Mouse (Mus musculus): ENCODE results near the gene Cyp4a30b. TPM values are rescaled to one million over a fixed set of nuclear protein-coding genes. Genes with fewer than 3 reads are reported as not detected.
"Not testable (repeated sequence)": the region's sequence is repeated elsewhere in the genome, so short reads cannot be mapped to it uniquely, and the experiment has no call there.

The Cyp4a30b gene
- polyA plus RNA-seq (2015; fragmentation: Nextera tagmentation; extraction: Ambion mirVana): not detected in 2 replicates

GRCm38 (mm10) chr4:115452304-115452703 lies at the start of gene Cyp4a30b:
Gene Cyp4a30b (plus strand): TSS chr4:115452604.
- Histone ChIP-seq H3K27me3 (ENCODE audit: control insufficient read depth, insufficient read depth, low read depth, low read length) (no peaks in the 10 kb centered on the region), H3K4me2 (ENCODE audit: low read length) (no peak within 1 kb of the TSS), H3K36me3 (ENCODE audit: control insufficient read depth, insufficient read depth, low read length) (no peaks in the 10 kb centered on the region), H3K27ac (ENCODE audit: low read length) (no peak within 1 kb of the TSS), H3K4me1 (ENCODE audit: control insufficient read depth, insufficient read depth, low read length) (no peaks in the 10 kb centered on the region), H3K4me3 (ENCODE audit: low read depth, low read length) (no peak within 1 kb of the TSS), H3K9me3 (replicated peaks; ENCODE audit: control insufficient read depth, low read length, poor library complexity, severe bottlenecking) (no peaks in the 10 kb centered on the region), H3K9ac (ENCODE audit: low read depth, low read length) (no peak within 1 kb of the TSS)
- 90% methylated on average over 3 of the region's 3 CpGs for WGBS
- ATAC-seq: no peak

GRCm38 (mm10) chr4:115411324-115411723 lies 41.1 kb upstream of the Cyp4a30b start, which contains the start of gene Cyp4a12b:
Gene Cyp4a12b (plus strand): TSS chr4:115411624.
- not testable (repeated sequence) for H3K36me3 ChIP-seq (ENCODE audit: control insufficient read depth, insufficient read depth, low read length); H3K27me3 ChIP-seq (ENCODE audit: control insufficient read depth, insufficient read depth, low read depth, low read length); H3K27ac ChIP-seq (ENCODE audit: low read length); H3K9me3 ChIP-seq (replicated peaks; ENCODE audit: control insufficient read depth, low read length, poor library complexity, severe bottlenecking); H3K4me2 ChIP-seq (ENCODE audit: low read length); H3K4me1 ChIP-seq (ENCODE audit: control insufficient read depth, insufficient read depth, low read length); H3K4me3 ChIP-seq (ENCODE audit: low read depth, low read length); ATAC-seq; H3K9ac ChIP-seq (ENCODE audit: low read depth, low read length)

- Histone ChIP-seq H3K36me3 (ENCODE audit: control insufficient read depth, insufficient read depth, low read length) (no peaks in the 10 kb centered on the region), H3K9me3 (replicated peaks; ENCODE audit: control insufficient read depth, low read length, poor library complexity, severe bottlenecking) (no peaks in the 10 kb centered on the region), H3K9ac (ENCODE audit: low read depth, low read length) (no peak overlapping the region), H3K4me1 (ENCODE audit: control insufficient read depth, insufficient read depth, low read length) (no peaks in the 10 kb centered on the region), H3K27ac (ENCODE audit: low read length) (no peak overlapping the region), H3K4me3 (ENCODE audit: low read depth, low read length) (no peak overlapping the region), H3K4me2 (ENCODE audit: low read length) (no peak overlapping the region), H3K27me3 (ENCODE audit: control insufficient read depth, insufficient read depth, low read depth, low read length) (no peaks in the 10 kb centered on the region)
- 68% methylated on average over 3 of the region's 3 CpGs for WGBS
- no peak for ATAC-seq
Measured at GRCm38 (mm10) chr4:115450577-115451137, 1.7 kb upstream of the Cyp4a30b start.

- ATAC-seq; H3K27me3 ChIP-seq (ENCODE audit: control insufficient read depth, insufficient read depth, low read depth, low read length); H3K4me2 ChIP-seq (ENCODE audit: low read length); H3K4me1 ChIP-seq (ENCODE audit: control insufficient read depth, insufficient read depth, low read length); H3K9me3 ChIP-seq (replicated peaks; ENCODE audit: control insufficient read depth, low read length, poor library complexity, severe bottlenecking); H3K36me3 ChIP-seq (ENCODE audit: control insufficient read depth, insufficient read depth, low read length); H3K27ac ChIP-seq (ENCODE audit: low read length); H3K4me3 ChIP-seq (ENCODE audit: low read depth, low read length); H3K9ac ChIP-seq (ENCODE audit: low read depth, low read length): not testable (repeated sequence)
- 84% methylated on average over 3 of the region's 3 CpGs for WGBS
Measured at GRCm38 (mm10) chr4:115473585-115473984, 21.2 kb downstream of the Cyp4a30b start.

DNA sequence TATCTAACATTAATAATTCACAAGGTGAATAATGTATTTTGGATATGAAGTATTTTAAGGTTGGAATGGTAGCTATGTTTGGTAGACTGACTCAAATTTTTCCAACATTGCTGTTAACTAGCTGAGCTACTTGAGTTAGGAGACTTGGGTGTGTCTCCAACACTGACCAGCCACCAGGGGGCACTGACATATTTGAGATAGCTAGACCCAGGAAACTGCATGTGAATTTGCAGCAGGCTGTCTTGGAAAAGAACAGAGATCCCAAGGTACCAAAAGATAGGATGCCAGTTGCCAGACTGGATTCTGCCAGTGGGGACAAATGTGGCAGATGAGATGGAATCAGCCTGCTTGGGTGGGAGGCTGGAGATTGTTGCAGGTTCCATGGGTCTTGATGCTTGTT lies 23.6 kb downstream of the Cyp4a30b start:
- H3K27me3 ChIP-seq (ENCODE audit: control insufficient read depth, insufficient read depth, low read depth, low read length); H3K4me3 ChIP-seq (ENCODE audit: low read depth, low read length); H3K27ac ChIP-seq (ENCODE audit: low read length); H3K4me2 ChIP-seq (ENCODE audit: low read length); H3K36me3 ChIP-seq (ENCODE audit: control insufficient read depth, insufficient read depth, low read length); ATAC-seq; H3K9me3 ChIP-seq (replicated peaks; ENCODE audit: control insufficient read depth, low read length, poor library complexity, severe bottlenecking); H3K4me1 ChIP-seq (ENCODE audit: control insufficient read depth, insufficient read depth, low read length); H3K9ac ChIP-seq (ENCODE audit: low read depth, low read length): not testable (repeated sequence)

DNA sequence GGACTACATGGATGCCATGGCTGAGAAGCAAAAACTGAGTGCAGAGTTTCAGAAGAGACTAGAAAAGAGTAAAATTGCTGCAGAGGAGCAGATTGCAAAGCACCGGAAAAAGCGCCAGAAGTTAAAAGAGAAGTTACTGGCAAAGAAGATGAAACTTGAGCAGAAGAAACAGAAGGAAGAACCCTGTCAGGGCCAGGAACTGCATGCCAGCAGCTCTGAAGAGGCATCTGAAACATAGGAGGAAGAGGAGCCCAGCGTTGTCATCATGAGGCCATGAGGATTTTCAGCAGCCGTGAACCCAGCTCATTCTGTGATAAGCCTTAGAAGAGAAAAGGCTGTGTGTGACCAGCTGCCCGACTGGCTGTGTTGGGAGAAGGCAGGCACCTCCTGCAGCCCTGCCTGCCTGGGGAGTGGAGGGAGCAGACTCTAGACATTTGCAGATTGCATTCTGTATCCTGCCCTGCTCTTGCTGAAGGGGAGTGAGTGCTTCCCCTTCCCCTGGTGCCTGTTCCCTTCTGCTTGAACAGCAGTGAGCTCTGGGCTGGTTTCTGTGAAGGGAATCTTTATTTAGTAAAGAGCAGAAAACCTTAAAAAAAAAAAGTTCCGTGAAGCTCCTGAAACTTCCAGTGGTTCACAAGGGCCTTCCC lies 28.7 kb downstream of the Cyp4a30b start:
- Histone ChIP-seq H3K36me3 (ENCODE audit: control insufficient read depth, insufficient read depth, low read length) (no peaks in the 10 kb centered on the region), H3K4me3 (ENCODE audit: low read depth, low read length) (no peak overlapping the region), H3K27me3 (ENCODE audit: control insufficient read depth, insufficient read depth, low read depth, low read length) (no peaks in the 10 kb centered on the region), H3K27ac (ENCODE audit: low read length) (no peak overlapping the region), H3K4me2 (ENCODE audit: low read length) (no peak overlapping the region), H3K9ac (ENCODE audit: low read depth, low read length) (no peak overlapping the region), H3K9me3 (replicated peaks; ENCODE audit: control insufficient read depth, low read length, poor library complexity, severe bottlenecking) (no peaks in the 10 kb centered on the region), H3K4me1 (ENCODE audit: control insufficient read depth, insufficient read depth, low read length) (no peaks in the 10 kb centered on the region)
- no peak for ATAC-seq
- 76% methylated on average over 6 of the region's 6 CpGs for WGBS

DNA sequence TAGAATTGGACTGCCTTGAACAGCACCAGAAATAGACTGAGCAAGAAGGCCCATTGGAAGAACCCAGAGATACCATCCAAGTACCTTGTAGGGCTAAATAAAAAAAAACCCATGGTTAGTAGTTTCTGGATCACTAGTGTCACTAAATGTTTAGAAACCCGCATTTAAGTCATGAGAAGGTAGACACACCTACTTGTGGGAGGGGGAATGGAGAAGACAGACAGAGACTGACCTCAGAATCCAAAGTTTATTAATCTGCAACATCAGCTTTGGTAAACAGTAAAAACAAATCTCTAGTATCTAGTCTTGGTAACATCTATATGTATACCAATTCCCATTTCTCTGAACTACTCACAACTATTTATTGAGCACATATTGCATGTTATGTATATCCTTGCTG lies 43.6 kb downstream of the Cyp4a30b start, which contains the start of gene Cyp4a14:
Gene Cyp4a14 (minus strand): TSS at position 142 of the 400 bp plus-strand sequence.
- H3K4me3 ChIP-seq (ENCODE audit: low read depth, low read length): no peak within 1 kb of the TSS
- no peaks in the 10 kb centered on the region for H3K36me3 ChIP-seq (ENCODE audit: control insufficient read depth, insufficient read depth, low read length)
- no peaks in the 10 kb centered on the region for H3K9me3 ChIP-seq (replicated peaks; ENCODE audit: control insufficient read depth, low read length, poor library complexity, severe bottlenecking)
- no peak within 1 kb of the TSS for H3K4me2 ChIP-seq (ENCODE audit: low read length)
- ATAC-seq: no peak
- 96% methylated on average over 1 of the region's 1 CpGs for WGBS
- H3K27me3 ChIP-seq (ENCODE audit: control insufficient read depth, insufficient read depth, low read depth, low read length): no peaks in the 10 kb centered on the region
- H3K27ac ChIP-seq (ENCODE audit: low read length): no peak within 1 kb of the TSS
- H3K4me1 ChIP-seq (ENCODE audit: control insufficient read depth, insufficient read depth, low read length): no peaks in the 10 kb centered on the region
- H3K9ac ChIP-seq (ENCODE audit: low read depth, low read length): no peak within 1 kb of the TSS

GRCm38 (mm10) chr4:115497466-115497865 lies 45.1 kb downstream of the Cyp4a30b start:
- no peak overlapping the region for H3K9ac ChIP-seq (ENCODE audit: low read depth, low read length)
- no peaks in the 10 kb centered on the region for H3K27me3 ChIP-seq (ENCODE audit: control insufficient read depth, insufficient read depth, low read depth, low read length)
- no peaks in the 10 kb centered on the region for H3K4me1 ChIP-seq (ENCODE audit: control insufficient read depth, insufficient read depth, low read length)
- WGBS: 95% methylated on average over 3 of the region's 3 CpGs
- no peak overlapping the region for H3K27ac ChIP-seq (ENCODE audit: low read length)
- no peak overlapping the region for H3K4me2 ChIP-seq (ENCODE audit: low read length)
- no peak overlapping the region for H3K4me3 ChIP-seq (ENCODE audit: low read depth, low read length)
- no peaks in the 10 kb centered on the region for H3K36me3 ChIP-seq (ENCODE audit: control insufficient read depth, insufficient read depth, low read length)
- ATAC-seq: no peak
- H3K9me3 ChIP-seq (replicated peaks; ENCODE audit: control insufficient read depth, low read length, poor library complexity, severe bottlenecking): no peaks in the 10 kb centered on the region

DNA sequence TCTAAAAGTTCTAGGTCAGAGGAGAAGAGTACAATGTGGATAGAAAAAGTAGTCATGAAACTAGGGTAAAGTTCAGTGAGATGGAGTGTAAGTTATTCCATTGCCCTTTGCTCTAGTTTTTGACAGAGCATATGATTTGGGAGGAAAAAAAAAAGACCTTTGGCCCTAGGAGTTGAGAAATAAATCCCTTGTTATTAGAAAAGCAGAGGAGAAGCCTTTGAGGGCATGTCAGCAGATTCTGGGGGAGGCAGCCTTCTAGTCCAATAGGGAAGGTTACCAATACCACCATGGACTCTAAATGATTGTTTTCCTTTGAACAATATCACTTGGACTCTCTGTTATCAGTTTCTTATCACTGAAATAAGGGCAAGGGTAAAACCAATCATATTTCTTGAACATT lies 61.6 kb downstream of the Cyp4a30b start:
- not testable (repeated sequence) for H3K4me3 ChIP-seq (ENCODE audit: low read depth, low read length); H3K9me3 ChIP-seq (replicated peaks; ENCODE audit: control insufficient read depth, low read length, poor library complexity, severe bottlenecking); H3K36me3 ChIP-seq (ENCODE audit: control insufficient read depth, insufficient read depth, low read length); H3K4me1 ChIP-seq (ENCODE audit: control insufficient read depth, insufficient read depth, low read length); ATAC-seq; H3K4me2 ChIP-seq (ENCODE audit: low read length); H3K27ac ChIP-seq (ENCODE audit: low read length); H3K9ac ChIP-seq (ENCODE audit: low read depth, low read length); H3K27me3 ChIP-seq (ENCODE audit: control insufficient read depth, insufficient read depth, low read depth, low read length)

Data from midbrain, embryonic 16.5 days (tissue).